In the genomic region with DNA sequence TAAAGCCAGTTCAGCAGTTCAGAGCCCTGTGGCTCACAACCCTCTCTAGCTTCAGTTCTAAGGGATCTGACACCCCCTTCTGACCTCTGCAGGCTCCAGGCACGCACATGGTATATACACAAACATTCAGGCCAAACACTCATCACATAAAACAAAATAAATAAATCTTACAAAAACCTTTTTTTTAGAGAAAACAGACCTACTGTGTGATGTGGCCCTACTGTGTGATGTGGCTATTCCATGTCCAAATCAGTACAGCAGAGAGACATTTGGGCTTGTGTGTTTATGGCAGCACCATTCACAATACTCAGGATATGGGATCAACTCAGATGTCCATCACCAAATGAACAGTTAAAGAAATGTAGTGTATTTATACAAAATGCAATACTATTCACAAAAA, we compare ENCODE assay signal across 26 mouse cellular contexts.
"Had no signal": no experiment of that assay in that cellular context is flagged by ENCODE, and none has a peak within 500 bp of the region (broad histone marks: within the 10 kb centered on the region; RNA-seq: fewer than 3 reads in every experiment).

No protein-coding gene starts in this region.

- H3K27me3 ChIP-seq: embryonic facial prominence, embryonic 12.5 days; embryonic facial prominence, embryonic 15.5 days; forebrain, embryonic 13.5 days; forebrain, embryonic 15.5 days had no signal

- ATAC-seq: forebrain, embryonic 13.5 days; forebrain, embryonic 14.5 days; forebrain, embryonic 15.5 days; forebrain, embryonic 16.5 days; forebrain, postnatal 0 days had no signal

- H3K4me1 ChIP-seq: embryonic facial prominence, embryonic 12.5 days; embryonic facial prominence, embryonic 13.5 days; forebrain, embryonic 12.5 days had no signal

- H3K4me3 ChIP-seq: embryonic facial prominence, embryonic 12.5 days; embryonic facial prominence, embryonic 13.5 days; embryonic facial prominence, embryonic 15.5 days; erythroblast, embryonic 14.5 days; forebrain, embryonic 10.5 days; forebrain, embryonic 12.5 days; forebrain, embryonic 13.5 days; forebrain, embryonic 15.5 days; gastrocnemius, adult 2 months; heart, adult 2 months had no signal

- H3K27ac ChIP-seq: embryonic facial prominence, embryonic 12.5 days; embryonic facial prominence, embryonic 13.5 days; embryonic facial prominence, embryonic 15.5 days; forebrain, embryonic 10.5 days; forebrain, embryonic 12.5 days; forebrain, embryonic 13.5 days; forebrain, embryonic 15.5 days; gastrocnemius, adult 2 months; heart, adult 2 months had no signal

- H3K4me2 ChIP-seq: embryonic facial prominence, embryonic 12.5 days; embryonic facial prominence, embryonic 13.5 days; embryonic facial prominence, embryonic 15.5 days; forebrain, embryonic 12.5 days; forebrain, embryonic 13.5 days; forebrain, embryonic 15.5 days had no signal

- H3K36me3 ChIP-seq: embryonic facial prominence, embryonic 12.5 days; embryonic facial prominence, embryonic 13.5 days; embryonic facial prominence, embryonic 15.5 days; forebrain, embryonic 10.5 days; forebrain, embryonic 12.5 days; forebrain, embryonic 15.5 days had no signal

- H3K9me3 ChIP-seq: embryonic facial prominence, embryonic 12.5 days; embryonic facial prominence, embryonic 13.5 days; embryonic facial prominence, embryonic 15.5 days; forebrain, embryonic 10.5 days; forebrain, embryonic 12.5 days; forebrain, embryonic 13.5 days; forebrain, embryonic 15.5 days had no signal

- H3K9ac ChIP-seq: embryonic facial prominence, embryonic 12.5 days; embryonic facial prominence, embryonic 13.5 days; embryonic facial prominence, embryonic 15.5 days; forebrain, embryonic 12.5 days; forebrain, embryonic 13.5 days; forebrain, embryonic 15.5 days; forebrain, postnatal 0 days had no signal

- DNase-seq: cerebellum, adult 9-10 months; cerebellum, adult 9-11 months; cerebellum, postnatal 10 days; cerebellum, postnatal 14 days; cerebellum, postnatal 25 days; cerebellum, postnatal 36 days; embryo, embryonic 11 days; forebrain, postnatal 0 days; gastrocnemius, adult 2 months; gastrocnemius, postnatal 10 days; gastrocnemius, postnatal 14 days; gastrocnemius, postnatal 25 days; gastrocnemius, postnatal 36 days; heart, adult 11 months; heart, adult 18-20 months; heart, adult 2 months had no signal
